Mouse (Mus musculus) forebrain, postnatal 0 days (tissue): ENCODE data around the gene Cyp2f2. TPM values are rescaled to one million over a fixed set of nuclear protein-coding genes. Genes with fewer than 3 reads are reported as not detected.

Experiments
- ATAC-seq: fragments of 200-750 bp; cut with Nextera tagmentation; 2 replicates; pipeline ENCODE4 v1.8.0; 2017; ENCODE audit warnings: mild to moderate bottlenecking, moderate library complexity
- DNase-seq: peaks from one replicate; pipeline ENCODE4 v3.0.0-alpha.2; 2015
- H3K27ac ChIP-seq: fragments of 300-500 bp; sonication (generic); 2 replicates; pipeline ENCODE4 v1.5.1; 2014; ENCODE audit warnings: low read depth, mild to moderate bottlenecking, antibody characterized with exemption, low read length, moderate library complexity, mixed read lengths
- H3K27me3 ChIP-seq: fragments of 300-500 bp; sonication (generic); 2 replicates; pipeline ENCODE4 v1.6.1; 2014; ENCODE audit warnings: mild to moderate bottlenecking, low read length, mixed read lengths; ENCODE audit not compliant: insufficient read depth
- H3K36me3 ChIP-seq: fragments of 300-500 bp; sonication (generic); 2 replicates; pipeline ENCODE4 v1.6.1; 2014; ENCODE audit warnings: mild to moderate bottlenecking, moderate library complexity; ENCODE audit not compliant: insufficient read depth
- H3K4me1 ChIP-seq: fragments of 300-500 bp; sonication (generic); 2 replicates; pipeline ENCODE4 v1.6.1; 2014; ENCODE audit warnings: antibody characterized with exemption; ENCODE audit not compliant: insufficient read depth
- H3K4me2 ChIP-seq: fragments of 300-500 bp; sonication (generic); 2 replicates; pipeline ENCODE4 v1.6.1; 2014; ENCODE audit warnings: low read depth, mild to moderate bottlenecking, moderate library complexity
- H3K4me3 ChIP-seq: fragments of 300-500 bp; sonication (generic); 2 replicates; pipeline ENCODE4 v1.5.1; 2014; ENCODE audit warnings: low read depth, low read length, mixed read lengths
- H3K9ac ChIP-seq: fragments of 300-500 bp; sonication (generic); 2 replicates; pipeline ENCODE4 v1.6.1; 2014; ENCODE audit warnings: mild to moderate bottlenecking
- H3K9me3 ChIP-seq: fragments of 300-500 bp; sonication (generic); 2 replicates; pipeline ENCODE4 v1.6.1; 2016; ENCODE audit warnings: low read length
- CTCF ChIP-seq: sonication (generic); IDR thresholded peaks from 2 replicates; pipeline ENCODE4 v1.5.1; 2016; ENCODE audit warnings: antibody characterized with exemption, control low read depth, low read depth
- whole genome bisulfite sequencing: fragments of 180-500 bp; shearing (Covaris S2); extraction: QIAGEN DNeasy Blood & Tissue Kit; methylation state at CpG from one replicate; pipeline ENCODE4 v1.1.7; 2014; 5-methylcytosine and 5-hydroxymethylcytosine counted together
- polyA plus RNA-seq: library from polyadenylated mRNA; unstranded; fragments of >200 nt; fragmentation: Nextera tagmentation; extraction: Ambion mirVana; gene quantifications from 2 replicates; pipeline ENCODE4 v1.2.1, GENCODE M21; 2015
- total RNA-seq: library from RNA; depleted of rRNA; stranded (reverse); fragments of >200 nt; gene quantifications from 2 replicates; pipeline ENCODE4 v1.2.3, GENCODE M21; 2014

Gene Cyp2f2
- total and polyA plus RNA-seq, 2 experiments from 2014 or later = 0.27 TPM; not detected in 1

DNA sequence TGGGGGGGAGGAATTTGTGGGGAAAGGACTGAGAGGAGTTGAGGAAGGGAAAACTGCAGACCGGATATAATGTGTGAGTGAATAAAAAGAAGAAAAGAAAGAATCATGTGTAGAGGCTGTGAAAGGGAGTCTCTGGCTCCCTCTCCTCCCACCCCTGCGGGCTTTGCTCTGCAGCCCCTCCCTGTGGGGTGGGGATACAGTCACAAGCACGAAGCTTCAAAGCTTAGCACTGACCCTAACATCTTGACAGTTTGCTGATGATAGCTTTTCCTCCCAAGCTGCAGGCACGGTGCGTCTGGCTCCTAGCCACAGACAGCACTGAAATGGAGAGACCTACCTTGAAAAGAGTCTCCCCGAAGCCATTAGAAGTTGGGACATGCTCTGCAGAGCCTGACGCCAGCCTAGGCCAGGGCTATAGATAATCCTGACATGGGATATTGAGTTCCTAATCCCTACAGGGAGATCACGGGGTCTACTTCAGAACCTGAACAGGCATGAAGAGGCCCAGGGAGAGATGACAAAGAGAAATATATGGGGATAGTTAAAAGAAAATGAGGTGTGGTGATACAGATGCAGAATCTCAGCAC is 16.8 kb downstream of the Cyp2f2 start:
- Histone ChIP-seq H3K27ac (no peak overlapping the region), H3K9ac (no peak overlapping the region), H3K4me2 (no peak overlapping the region), H3K4me3 (no peak overlapping the region), H3K4me1 (no peaks in the 10 kb centered on the region), H3K27me3 (no peaks in the 10 kb centered on the region), H3K36me3 (no peaks in the 10 kb centered on the region), H3K9me3 (no peaks in the 10 kb centered on the region)
- no peak for TF ChIP-seq CTCF
- ATAC-seq = no peak
- 67% methylated on average over 8 of the region's 8 CpGs for WGBS
- DNase-seq = no peak

DNA sequence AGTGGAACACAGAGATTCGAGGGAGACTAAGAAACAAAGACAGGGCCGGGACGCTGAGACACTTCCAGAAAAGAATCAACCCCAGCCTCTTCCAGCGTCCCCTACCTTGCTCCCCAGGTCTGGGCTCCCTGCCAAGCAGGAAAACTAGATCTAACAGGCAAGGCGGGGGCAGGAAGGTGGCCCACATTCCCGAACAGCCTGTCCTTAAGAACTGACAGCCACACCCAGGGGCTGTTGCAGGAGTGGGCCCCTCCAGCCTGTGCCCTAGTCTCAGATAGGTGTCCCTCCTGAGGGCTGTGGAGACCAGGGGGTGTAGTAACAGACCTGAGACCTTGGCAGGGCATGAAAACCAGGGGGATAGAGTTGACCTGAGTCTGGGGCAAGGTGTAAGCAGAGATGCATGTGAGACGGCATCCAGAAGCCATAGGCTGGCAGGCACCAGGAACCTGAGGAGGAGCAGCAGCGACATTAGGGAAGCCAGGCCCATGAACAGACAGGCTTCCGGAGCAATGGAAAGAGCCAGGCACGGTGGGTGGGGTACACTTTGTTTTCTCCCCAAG is 33.6 kb downstream of the Cyp2f2 start, which contains the start of gene Cyp2t4:
Gene Cyp2t4 (plus strand): TSS at position 510 of the 560 bp plus-strand sequence.
- H3K9ac ChIP-seq = no peak within 1 kb of the TSS
- H3K27ac ChIP-seq = no peak within 1 kb of the TSS
- H3K27me3 ChIP-seq = no peaks in the 10 kb centered on the region
- no peak within 1 kb of the TSS for H3K4me2 ChIP-seq
- H3K36me3 ChIP-seq = peaks cover 12% of the 10 kb centered on the region
- H3K4me1 ChIP-seq = no peaks in the 10 kb centered on the region
- 62% methylated on average over 10 of the region's 10 CpGs for WGBS
- DNase-seq = no peak
- ATAC-seq = no peak
- no peaks in the 10 kb centered on the region for H3K9me3 ChIP-seq
- no peak within 1 kb of the TSS for H3K4me3 ChIP-seq
- no peak for TF ChIP-seq CTCF

DNA sequence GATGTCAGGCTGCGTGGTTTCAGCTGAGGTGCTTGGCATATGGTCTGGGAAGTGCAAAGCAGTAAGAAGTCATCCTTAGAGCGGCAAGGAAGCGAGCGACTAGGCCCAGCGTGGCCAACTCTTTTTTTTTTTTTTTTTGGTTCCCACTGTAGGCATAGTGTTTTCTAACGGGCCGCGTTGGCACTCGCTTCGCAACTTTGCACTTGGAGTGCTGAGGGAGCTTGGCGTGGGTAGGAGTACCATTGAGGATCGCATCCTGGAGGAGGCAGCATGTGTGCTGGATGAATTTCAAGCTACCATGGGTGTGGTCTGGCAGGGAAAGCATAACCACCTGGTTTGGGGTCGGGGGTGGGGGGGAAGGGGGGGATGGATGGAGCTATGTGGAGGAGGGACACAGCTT is 36.3 kb downstream of the Cyp2f2 start:
- 67% methylated on average over 13 of the region's 13 CpGs for WGBS
- TF ChIP-seq CTCF = no peak
- Histone ChIP-seq H3K4me1 (no peaks in the 10 kb centered on the region), H3K4me2 (no peak overlapping the region), H3K9ac (no peak overlapping the region), H3K27ac (no peak overlapping the region), H3K4me3 (no peak overlapping the region), H3K27me3 (no peaks in the 10 kb centered on the region), H3K9me3 (no peaks in the 10 kb centered on the region), H3K36me3 (peaks cover 23% of the 10 kb centered on the region)
- DNase-seq (peak; percentile 12), ATAC-seq (no peak)

DNA sequence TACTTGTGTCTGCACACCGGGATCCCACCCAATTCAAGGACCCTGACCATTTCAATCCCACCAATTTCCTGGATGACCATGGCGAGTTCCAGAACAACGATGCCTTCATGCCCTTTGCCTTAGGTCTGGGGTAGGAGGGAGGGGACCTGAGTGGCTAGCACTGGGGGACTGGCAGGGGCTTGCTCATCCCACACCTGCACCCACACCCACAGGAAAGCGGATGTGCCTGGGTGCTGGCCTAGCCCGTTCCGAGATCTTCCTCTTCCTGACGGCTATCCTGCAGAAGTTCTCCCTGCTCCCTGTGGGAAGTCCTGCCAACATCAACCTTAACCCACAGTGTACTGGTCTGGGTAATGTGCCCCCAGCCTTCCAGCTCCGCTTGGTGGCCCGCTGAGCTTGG is 38.5 kb downstream of the Cyp2f2 start:
- DNase-seq = no peak
- TF ChIP-seq CTCF = no peak
- peaks cover 28% of the 10 kb centered on the region for H3K36me3 ChIP-seq
- H3K9me3 ChIP-seq = no peaks in the 10 kb centered on the region
- ATAC-seq = no peak
- H3K4me1 ChIP-seq = peaks cover 7% of the 10 kb centered on the region; the same call in 1 of the 2 replicates
- no peak overlapping the region for H3K9ac ChIP-seq
- no peak overlapping the region for H3K27ac ChIP-seq
- 94% methylated on average over 9 of the region's 9 CpGs for WGBS
- H3K4me3 ChIP-seq = no peak overlapping the region
- no peak overlapping the region for H3K4me2 ChIP-seq
- H3K27me3 ChIP-seq = no peaks in the 10 kb centered on the region

DNA sequence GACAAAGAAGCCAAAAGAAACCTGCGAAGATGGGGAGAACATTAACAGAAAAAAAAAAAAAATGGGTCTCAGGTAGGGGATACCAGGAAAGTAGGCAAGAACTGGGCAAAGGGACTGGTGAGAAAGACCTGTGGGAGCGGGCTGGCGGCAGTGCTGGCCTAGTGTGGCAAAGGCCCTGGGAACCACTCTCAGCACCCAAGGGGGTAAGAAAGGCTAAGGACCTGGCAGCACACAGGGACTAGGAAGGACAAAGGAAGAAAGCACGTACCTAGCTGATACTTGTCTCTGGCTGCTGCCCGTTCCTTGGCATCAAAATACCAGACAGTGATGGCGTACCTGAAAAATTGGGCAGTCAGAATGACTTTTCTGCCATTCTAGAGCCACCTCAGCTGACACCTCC is 39.5 kb downstream of the Cyp2f2 start:
- TF ChIP-seq CTCF = no peak
- Histone ChIP-seq H3K4me1 (peaks cover 17% of the 10 kb centered on the region), H3K4me2 (no peak overlapping the region), H3K4me3 (no peak overlapping the region), H3K36me3 (peaks cover 31% of the 10 kb centered on the region), H3K27ac (no peak overlapping the region), H3K9me3 (no peaks in the 10 kb centered on the region), H3K27me3 (no peaks in the 10 kb centered on the region), H3K9ac (no peak overlapping the region)
- 93% methylated on average over 6 of the region's 6 CpGs for WGBS
- DNase-seq (no peak), ATAC-seq (no peak)

DNA sequence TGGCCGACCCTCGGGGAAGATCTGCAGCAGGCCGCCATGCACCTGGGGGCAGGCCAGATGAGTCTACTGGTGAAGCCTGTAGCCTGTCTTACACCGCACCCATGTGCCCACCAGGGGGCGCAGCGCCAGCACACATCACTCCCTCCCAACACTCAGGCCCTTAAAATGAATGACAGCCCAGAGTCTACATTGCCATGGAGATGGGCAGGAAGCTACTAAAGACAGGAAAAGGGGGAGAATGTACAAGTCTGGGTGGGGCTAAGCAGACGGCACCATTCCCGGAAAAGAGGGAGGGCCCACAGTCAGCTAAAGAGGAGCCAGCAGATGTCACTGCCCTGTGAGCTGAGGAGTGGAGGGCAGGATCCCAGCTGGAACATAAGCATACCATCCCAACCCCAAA is 40.2 kb downstream of the Cyp2f2 start:
- H3K27me3 ChIP-seq = no peaks in the 10 kb centered on the region
- 16% methylated on average over 8 of the region's 8 CpGs for WGBS
- peaks cover 19% of the 10 kb centered on the region for H3K4me1 ChIP-seq
- no peaks in the 10 kb centered on the region for H3K9me3 ChIP-seq
- no peak overlapping the region for H3K4me3 ChIP-seq
- peak; percentile 97 for TF ChIP-seq CTCF
- no peak overlapping the region for H3K4me2 ChIP-seq
- H3K27ac ChIP-seq = no peak overlapping the region
- no peak overlapping the region for H3K9ac ChIP-seq
- H3K36me3 ChIP-seq = peaks cover 38% of the 10 kb centered on the region
- DNase-seq (peak; percentile 89), ATAC-seq (peak; percentile 92)

DNA sequence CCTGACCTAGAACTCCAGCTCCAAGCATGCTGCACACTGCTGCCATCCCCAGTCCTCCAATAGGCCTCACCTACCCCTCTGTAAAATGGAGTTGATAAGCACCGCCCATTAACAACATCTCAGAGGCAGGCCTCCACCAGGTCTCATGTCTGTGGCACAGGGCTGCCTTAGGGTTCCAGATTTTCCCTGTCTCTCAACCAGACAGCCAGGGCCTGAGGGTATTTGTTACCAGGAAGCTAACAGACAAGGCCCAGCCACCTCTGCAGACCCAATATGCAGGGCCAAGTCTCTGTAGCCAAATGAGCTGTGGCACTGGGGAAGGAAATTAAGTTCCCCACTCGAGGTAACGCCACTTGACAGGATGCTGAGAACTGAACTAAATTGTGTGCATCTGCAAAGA is 41.2 kb downstream of the Cyp2f2 start:
- ATAC-seq (no peak), DNase-seq (no peak)
- H3K27ac ChIP-seq = no peak overlapping the region
- peaks cover 24% of the 10 kb centered on the region for H3K4me1 ChIP-seq
- H3K4me3 ChIP-seq = no peak overlapping the region
- peaks cover 40% of the 10 kb centered on the region for H3K36me3 ChIP-seq
- WGBS = 86% methylated on average over 3 of the region's 3 CpGs
- H3K4me2 ChIP-seq = no peak overlapping the region
- no peaks in the 10 kb centered on the region for H3K27me3 ChIP-seq
- H3K9me3 ChIP-seq = no peaks in the 10 kb centered on the region
- H3K9ac ChIP-seq = no peak overlapping the region
- TF ChIP-seq CTCF = no peak
